Mouse (Mus musculus) gastrocnemius, postnatal 4 days (tissue): Measurements from ENCODE around the gene Ugt3a2. TPM values are rescaled to one million over a fixed set of nuclear protein-coding genes. Genes with fewer than 3 reads are reported as not detected.

Experiments used
- DNase-seq, 2 experiments: peaks; one replicate each; pipeline ENCODE4 v3.0.0; 2021 to 2022; ENCODE audit warnings: low spot score in 2 of 2, mixed read lengths in 2 of 2
- long read RNA-seq, 2 experiments: library from polyadenylated mRNA; stranded (forward); transcript quantifications; one replicate each; pipeline ENCODE4 v2.0.0; 2021
- total RNA-seq, 2 experiments: library from RNA; stranded (reverse); gene quantifications; 2 replicates each; pipeline ENCODE4 v1.2.3; 2021

Gene Ugt3a2
- not detected for total RNA-seq
- long read RNA-seq, experiment 1, result 0 reads
- long read RNA-seq, experiment 2, result 0 reads

GRCm38 (mm10) chr15:9335341-9335740 lies at the start of gene Ugt3a2:
Ugt3a2 (plus strand) TSS chr15:9335550.
- DNase-seq, result no peak

GRCm38 (mm10) chr15:9289660-9290059 lies 45.7 kb upstream of the Ugt3a2 start:
- DNase-seq, result no peak

GRCm38 (mm10) chr15:9305978-9306692 lies 29.2 kb upstream of the Ugt3a2 start:
- no peak for DNase-seq

GRCm38 (mm10) chr15:9334596-9334995 lies 754 bp upstream of the Ugt3a2 start:
- no peak for DNase-seq

- no peak for DNase-seq
Observed at GRCm38 (mm10) chr15:9336616-9337015, 1.3 kb downstream of the Ugt3a2 start.

- DNase-seq, result no peak
Observed at GRCm38 (mm10) chr15:9337021-9337420, 1.7 kb downstream of the Ugt3a2 start.

GRCm38 (mm10) chr15:9348739-9349138 lies 13.4 kb downstream of the Ugt3a2 start:
- no peak for DNase-seq

GRCm38 (mm10) chr15:9362801-9363200 lies 27.5 kb downstream of the Ugt3a2 start:
- DNase-seq, result no peak

GRCm38 (mm10) chr15:9368774-9369173 lies 33.4 kb downstream of the Ugt3a2 start:
- DNase-seq, result no peak

- peak; percentile 21 to 24 for DNase-seq
Observed at GRCm38 (mm10) chr15:9376281-9376680, 40.9 kb downstream of the Ugt3a2 start.

GRCm38 (mm10) chr15:9409475-9409874 lies 74.1 kb downstream of the Ugt3a2 start:
- DNase-seq, result no peak

Other genes starting within 250 kb of the Ugt3a2 start
- gene Lmbrd2, start 195.0 kb upstream of the Ugt3a2 start, total RNA-seq, result 10 to 100 TPM; 17.9 to 18.0 TPM
- 10 to 100 TPM; 19.8 to 20.1 TPM for gene Skp2, start 180.1 kb upstream of the Ugt3a2 start, total RNA-seq
- not detected for gene Ugt3a1, start 58.7 kb upstream of the Ugt3a2 start, total RNA-seq
- not detected for gene Capsl, start 100.5 kb downstream of the Ugt3a2 start, total RNA-seq
- under 1 TPM; 0.07 to 0.39 TPM for gene Il7r, start 194.6 kb downstream of the Ugt3a2 start, total RNA-seq